Mouse (Mus musculus) brain, adult 2 months (tissue): ENCODE results near the gene Mrpl45.
A peak's percentile ranks its signal among the peaks of the same experiment; 100 is the strongest.

Experiments
- DNase-seq: peaks from one replicate; pipeline ENCODE4 v3.0.0; 2011; ENCODE audit warnings: low read depth, low spot score

Gene Mrpl45

GRCm38 (mm10) chr11:97362943-97363643, 47.6 kb downstream of the Mrpl45 start:
- DNase-seq: peak; percentile 53

GRCm38 (mm10) chr11:97363644-97363995, 48.1 kb downstream of the Mrpl45 start:
- no peak for DNase-seq

DNA sequence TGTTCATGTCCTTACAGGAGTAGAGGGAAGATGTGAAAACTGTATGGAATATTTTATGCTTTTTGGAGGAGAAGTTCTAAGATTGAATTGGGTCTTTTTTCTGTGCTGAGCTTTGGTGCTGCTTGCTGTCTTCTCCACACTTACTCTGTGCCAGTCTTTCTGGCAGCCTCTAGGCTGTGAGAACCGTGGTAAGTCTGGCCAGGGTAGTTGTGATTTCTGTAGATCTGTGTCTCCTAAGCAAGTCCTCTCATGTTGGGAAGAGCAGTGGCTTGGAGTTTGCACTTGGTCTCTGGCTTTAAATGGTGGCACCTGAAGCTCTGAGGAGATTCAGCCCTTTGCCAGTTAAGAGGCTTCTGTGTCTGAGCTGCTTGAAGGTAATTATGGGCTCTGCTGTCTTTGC, 50.0 kb downstream of the Mrpl45 start:
- DNase-seq: peak; percentile 70

DNA sequence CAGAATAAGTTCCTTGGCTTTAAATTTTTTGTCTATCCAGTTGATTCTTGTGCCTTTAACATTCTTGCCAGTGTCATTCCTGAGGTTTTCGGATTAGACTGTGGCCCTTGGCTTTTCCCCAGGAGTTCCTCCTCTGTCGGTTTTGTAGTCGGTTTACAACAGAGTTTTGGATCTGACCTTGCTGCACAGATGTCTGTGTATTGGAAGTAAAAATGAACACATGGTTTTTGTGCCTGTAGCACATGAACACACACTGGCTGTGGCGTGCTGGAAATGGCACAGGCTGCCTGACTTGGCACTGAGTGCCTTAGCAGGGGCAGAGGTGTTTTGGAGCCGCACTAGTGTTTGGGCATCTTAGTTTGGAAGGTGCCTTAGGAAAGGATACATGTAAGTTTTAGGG, 53.0 kb downstream of the Mrpl45 start:
- peak; percentile 57 for DNase-seq

GRCm38 (mm10) chr11:97370329-97371091, 55.0 kb downstream of the Mrpl45 start:
- peak; percentile 98 for DNase-seq

DNA sequence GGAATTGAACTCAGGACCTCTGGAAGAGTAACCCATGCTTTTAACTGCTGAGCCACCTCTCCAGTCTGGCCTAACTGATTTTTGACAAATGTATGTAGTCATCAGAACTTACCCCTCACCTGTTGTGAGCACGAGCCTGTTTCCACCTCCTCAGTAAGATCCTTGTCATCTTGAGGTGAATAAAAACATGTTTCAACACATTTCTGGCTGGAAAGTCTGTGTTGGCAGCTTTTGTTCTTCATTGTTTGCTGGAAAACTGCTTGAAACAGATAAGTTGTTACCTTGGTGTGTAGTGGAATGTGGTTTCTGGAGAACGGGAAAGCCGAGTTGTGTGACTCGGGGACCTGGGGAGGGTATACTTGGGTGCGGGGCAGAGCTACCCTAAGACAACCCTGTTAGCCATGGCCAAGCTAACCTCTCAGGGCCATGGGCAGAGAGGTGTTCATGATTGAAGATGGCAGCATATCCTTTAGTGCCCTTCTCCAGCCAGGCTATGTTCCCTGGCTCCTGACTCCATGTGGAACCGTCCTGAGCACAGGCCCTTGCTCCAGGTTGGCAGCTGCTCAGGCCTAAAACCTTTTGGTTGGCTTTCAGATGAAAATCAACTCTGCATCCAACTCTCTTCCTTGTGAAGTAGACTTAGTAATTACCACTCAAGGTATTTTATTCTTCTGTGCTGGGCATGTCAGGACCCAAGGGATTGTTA, 56.8 kb downstream of the Mrpl45 start:
- peak; percentile 79 for DNase-seq

DNA sequence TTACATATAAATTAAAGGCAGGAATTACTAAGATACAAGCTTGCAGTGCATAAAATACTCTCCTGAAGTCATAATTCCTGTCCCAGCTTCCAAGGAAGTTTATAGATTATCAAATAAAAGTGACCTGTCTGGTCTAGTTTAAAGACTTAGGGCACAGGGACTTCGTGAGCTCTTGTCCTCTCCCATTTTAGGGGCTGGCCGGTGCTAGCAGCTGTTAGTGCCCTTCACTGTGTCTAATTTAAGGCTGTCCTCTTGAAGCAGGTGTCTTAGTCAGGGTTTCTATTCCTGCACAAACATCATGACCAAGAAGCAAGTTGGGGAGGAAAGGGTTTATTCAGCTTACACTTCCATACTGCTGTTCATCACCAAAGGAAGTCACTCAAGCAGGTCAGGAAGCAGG, 57.9 kb downstream of the Mrpl45 start:
- no peak for DNase-seq
